Mouse (Mus musculus) large intestine, adult 2 months (tissue): Measurements from ENCODE around the gene Fkbp3. TPM values are rescaled to one million over a fixed set of nuclear protein-coding genes. Genes with fewer than 3 reads are reported as not detected.
"Not testable (repeated sequence)": the region's sequence is repeated elsewhere in the genome, so short reads cannot be mapped to it uniquely, and the experiment has no call there.

ENCODE experiments used
- DNase-seq: peaks from one replicate; pipeline ENCODE4 v3.0.0-alpha.2; 2012; ENCODE audit warnings: low read depth, low spot score
- WGBS: fragments of 180-500 bp; shearing (Covaris S2); methylation state at CpG from one replicate; pipeline ENCODE4 v1.1.7; 2018; 5-methylcytosine and 5-hydroxymethylcytosine counted together
- polyA plus RNA-seq: library from polyadenylated mRNA; depleted of rRNA; stranded (reverse); fragments of >200 nt; gene quantifications from 2 replicates; pipeline ENCODE4 v1.2.3, GENCODE M21; 2012; rRNA removed

The Fkbp3 gene
- 17.6 and 19.7 TPM in 2 replicates for polyA plus RNA-seq

- under 1% methylated on average over 49 of the region's 49 CpGs for WGBS
- DNase-seq = peak; percentile 88
These were observed at the start of gene Fkbp3 for GRCm38 (mm10) chr12:65073611-65074178. TSS of gene Fkbp3 (minus strand) at chr12:65074007.

DNA sequence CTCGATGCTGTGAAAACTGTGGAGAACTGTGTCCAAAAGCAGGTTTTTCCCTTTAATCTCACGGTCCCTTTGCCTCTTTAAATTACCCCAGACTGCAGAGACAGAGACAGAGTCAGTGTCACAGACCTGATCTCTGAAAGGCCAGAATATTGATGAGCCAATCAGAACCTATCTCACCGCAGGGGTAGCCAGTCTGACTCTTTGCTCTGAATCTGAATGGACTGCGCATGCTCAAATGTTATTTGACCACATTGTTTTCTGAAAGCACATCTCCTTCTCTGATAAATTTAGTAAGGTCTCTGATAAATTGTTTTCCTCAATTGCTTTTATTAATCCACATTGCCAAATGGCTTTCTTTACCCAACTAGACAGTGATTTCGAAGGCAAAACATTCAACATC is 45.6 kb upstream of the Fkbp3 start:
- 94% methylated on average over 5 of the region's 5 CpGs for WGBS
- DNase-seq = no peak

- no peak for DNase-seq
- 88% methylated on average over 7 of the region's 7 CpGs for WGBS
These were observed 45.2 kb upstream of the Fkbp3 start for GRCm38 (mm10) chr12:65118968-65119367.

- 75% methylated on average over 3 of the region's 3 CpGs for WGBS
- DNase-seq = not testable (repeated sequence)
These were observed 41.2 kb upstream of the Fkbp3 start for GRCm38 (mm10) chr12:65114978-65115377.

GRCm38 (mm10) chr12:65113925-65114324 is 40.1 kb upstream of the Fkbp3 start:
- no peak for DNase-seq
- 77% methylated on average over 4 of the region's 4 CpGs for WGBS

- no peak for DNase-seq
- 96% methylated on average over 1 of the region's 1 CpGs for WGBS
These were observed 39.0 kb upstream of the Fkbp3 start for GRCm38 (mm10) chr12:65112811-65113210.

DNA sequence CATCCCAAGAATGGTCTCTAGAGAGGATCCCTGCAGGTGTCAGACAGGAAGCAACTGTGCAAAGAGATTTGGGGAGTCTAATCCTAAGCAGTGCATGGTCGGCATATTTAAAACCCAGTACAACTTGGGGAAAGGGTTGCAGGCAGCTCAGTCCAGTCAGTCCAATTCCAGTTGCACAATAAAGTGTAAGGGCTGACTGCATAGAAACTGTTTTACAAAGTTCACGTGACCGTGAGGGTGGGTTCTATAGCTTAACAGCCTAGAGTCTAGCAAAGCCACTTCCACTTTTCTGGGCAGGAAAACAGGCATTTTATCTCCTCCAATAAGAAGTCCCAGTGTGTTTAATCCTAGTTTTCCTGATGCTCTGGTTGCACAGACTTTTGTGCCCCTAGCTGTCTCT is 37.7 kb upstream of the Fkbp3 start:
- no peak for DNase-seq
- WGBS = 86% methylated on average over 3 of the region's 3 CpGs

- DNase-seq = no peak
- WGBS = 95% methylated on average over 1 of the region's 1 CpGs
These were observed 34.9 kb upstream of the Fkbp3 start for GRCm38 (mm10) chr12:65108746-65109145.

- DNase-seq = no peak
These were observed 3.1 kb upstream of the Fkbp3 start for GRCm38 (mm10) chr12:65076906-65077305.

GRCm38 (mm10) chr12:65075733-65076310 is 2.0 kb upstream of the Fkbp3 start:
- DNase-seq = no peak
- WGBS = under 1% methylated on average over 41 of the region's 41 CpGs

More at GRCm38 (mm10) chr12:65076906-65077305, 3.1 kb upstream of the Fkbp3 start:
- WGBS = 81% methylated on average over 9 of the region's 9 CpGs

GRCm38 (mm10) chr12:65075085-65075732 is 1.4 kb upstream of the Fkbp3 start, which contains the start of gene Fancm:
TSS of gene Fancm (plus strand) at chr12:65075603.
- DNase-seq = peak; percentile 62
- WGBS = 2% methylated on average over 39 of the region's 39 CpGs

GRCm38 (mm10) chr12:65074651-65075050 is 844 bp upstream of the Fkbp3 start:
- WGBS = 18% methylated on average over 7 of the region's 7 CpGs
- DNase-seq = no peak

GRCm38 (mm10) chr12:65072911-65073610 is 746 bp downstream of the Fkbp3 start:
- no peak for DNase-seq
- WGBS = 5% methylated on average over 21 of the region's 21 CpGs

DNA sequence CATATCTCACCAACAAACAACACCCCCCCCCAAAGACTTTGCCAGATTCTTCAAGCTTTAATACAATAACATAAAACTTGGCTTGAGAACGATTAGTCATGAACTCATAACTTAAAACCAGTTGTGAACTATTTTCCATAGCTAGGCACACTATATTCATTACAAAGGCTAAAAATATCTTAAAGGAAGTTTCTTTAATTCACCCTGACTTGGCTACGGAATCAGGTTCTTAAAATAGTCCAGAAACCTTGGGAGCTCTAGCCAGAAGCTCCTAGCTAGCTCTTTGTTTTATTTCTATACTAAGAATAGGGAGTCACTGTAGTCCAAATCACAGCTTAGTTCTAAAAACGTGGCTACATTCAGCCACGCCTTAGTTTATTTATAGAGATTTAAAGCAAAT is 5.4 kb downstream of the Fkbp3 start:
- no peak for DNase-seq
- WGBS = 53% methylated on average over 4 of the region's 4 CpGs

DNA sequence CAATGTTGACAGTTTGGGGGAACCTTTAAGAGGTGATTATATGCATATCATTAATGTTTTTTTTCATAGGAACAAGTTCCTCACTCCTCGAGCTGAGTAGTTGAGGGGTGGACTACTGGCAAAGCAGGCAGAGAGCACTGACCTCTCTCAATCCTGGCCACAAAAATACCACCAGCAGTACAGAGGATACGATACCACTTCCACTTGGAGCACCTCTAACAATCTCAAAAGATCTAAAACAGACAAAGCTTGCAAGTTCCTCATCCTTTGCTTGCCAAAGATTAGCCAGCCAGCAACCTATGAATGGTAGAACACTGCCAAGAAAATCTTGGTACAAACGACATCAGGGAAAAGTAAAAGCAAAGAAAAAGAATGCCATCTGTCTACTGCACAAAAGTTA is 7.6 kb downstream of the Fkbp3 start:
- no peak for DNase-seq
- 35% methylated on average over 3 of the region's 3 CpGs for WGBS

DNA sequence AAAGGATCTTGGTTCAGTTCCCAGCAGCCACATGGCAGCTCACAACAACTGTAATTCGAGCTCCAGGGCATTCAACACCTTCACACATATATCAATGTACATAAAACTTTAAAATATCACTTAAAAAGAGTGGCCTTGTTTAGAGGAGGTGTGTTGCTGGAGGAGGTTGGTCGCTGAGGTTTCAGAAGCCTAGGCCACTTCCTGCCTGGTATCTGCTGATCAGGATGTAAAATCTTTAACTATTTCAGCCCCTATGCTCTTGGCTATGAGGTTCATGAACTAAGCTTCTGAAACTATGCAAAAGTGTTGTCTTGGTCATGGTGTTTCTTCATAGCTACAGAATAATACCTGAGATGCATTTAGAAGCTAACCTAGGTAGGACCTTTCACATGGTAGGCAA is 8.6 kb downstream of the Fkbp3 start:
- WGBS = 37% methylated on average over 2 of the region's 2 CpGs
- DNase-seq = no peak

DNA sequence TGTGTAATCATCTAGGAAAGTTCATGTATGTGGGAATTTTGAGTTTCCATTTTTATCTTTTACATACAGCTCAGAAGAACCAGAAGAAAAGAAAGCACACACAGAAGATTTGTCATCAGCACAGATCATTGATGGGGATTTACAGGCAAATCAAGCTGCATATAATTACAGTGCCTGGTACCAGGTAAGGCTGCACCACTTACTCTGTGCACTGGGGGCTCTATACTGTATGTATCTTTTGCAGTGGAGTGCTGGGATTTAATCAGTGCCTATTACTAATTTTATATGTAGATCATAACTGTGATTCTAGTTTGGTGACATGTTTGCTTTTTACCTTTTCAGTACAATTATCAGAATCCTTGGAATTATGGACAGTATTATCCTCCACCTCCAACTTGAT is 12.7 kb downstream of the Fkbp3 start:
- no peak for DNase-seq

DNA sequence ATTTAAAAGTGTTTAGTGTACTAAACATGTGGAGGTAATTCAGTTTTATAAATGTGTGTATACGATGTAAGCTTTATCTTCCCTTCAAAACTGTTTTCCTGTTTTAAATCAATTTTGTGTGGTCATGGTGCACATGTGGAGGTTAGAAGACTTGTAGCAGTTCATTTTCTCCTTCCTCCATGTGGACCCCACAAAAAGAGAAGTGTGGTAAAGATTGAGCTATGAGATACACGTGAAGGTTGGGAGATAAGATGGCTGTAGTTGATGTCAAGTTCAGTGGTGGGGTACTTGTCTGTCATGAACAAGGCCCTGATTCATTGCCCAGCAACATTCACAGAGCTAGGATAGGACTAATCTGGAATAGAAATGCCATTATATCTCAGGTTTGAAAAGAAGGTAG is 15.6 kb downstream of the Fkbp3 start:
- 73% methylated on average over 2 of the region's 2 CpGs for WGBS

GRCm38 (mm10) chr12:65048799-65049198 is 25.0 kb downstream of the Fkbp3 start:
- DNase-seq = no peak

More for the DNA sequence above, 15.6 kb downstream of the Fkbp3 start:
- DNase-seq = no peak

DNA sequence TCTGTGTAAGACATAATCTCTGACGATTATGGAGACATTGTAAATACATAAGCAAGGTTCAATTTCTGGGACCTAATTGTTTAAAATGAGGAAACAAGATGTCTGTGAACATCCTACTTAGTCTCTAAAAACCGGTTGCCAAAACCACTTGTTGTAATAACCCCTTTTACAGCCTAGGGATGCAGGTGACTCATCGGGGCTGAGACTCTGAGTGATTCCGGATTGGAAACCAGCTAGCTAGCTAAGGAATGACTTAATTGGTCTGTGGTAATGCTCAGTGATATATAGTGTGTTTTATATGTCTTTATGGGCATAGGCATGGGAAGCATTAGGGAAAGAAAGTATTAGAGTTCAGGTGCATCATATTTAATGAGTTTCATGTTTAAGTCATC is 36.3 kb downstream of the Fkbp3 start:
- 1% methylated on average over 4 of the region's 4 CpGs for WGBS
- peak; percentile 62 for DNase-seq
